Mouse (Mus musculus): ENCODE results near the gene Usp34. TPM values are rescaled to one million over a fixed set of nuclear protein-coding genes. Genes with fewer than 3 reads are reported as not detected.
"Not testable (repeated sequence)": the region's sequence is repeated elsewhere in the genome, so short reads cannot be mapped to it uniquely, and the experiment has no call there.

Usp34 gene
- polyA plus RNA-seq, 1 experiment from 2014 or later, result 7.3 TPM

- Histone ChIP-seq H3K9me3 (replicated peaks; ENCODE audit: control insufficient read depth, low read length) (no peaks in the 10 kb centered on the region), H3K4me3 (ENCODE audit: low read depth, low read length) (peak overlapping the region; percentile 67), H3K4me1 (ENCODE audit: control insufficient read depth, low read depth, low read length) (peaks cover 19% of the 10 kb centered on the region), H3K27ac (ENCODE audit: low read length) (peak overlapping the region; percentile 64; the same call in 1 of the 2 replicates), H3K4me2 (ENCODE audit: low read depth, low read length) (peak overlapping the region; percentile 91), H3K27me3 (ENCODE audit: control insufficient read depth, insufficient read depth, low read depth, low read length) (no peaks in the 10 kb centered on the region), H3K9ac (ENCODE audit: low read depth, low read length) (peak overlapping the region; percentile 67), H3K36me3 (ENCODE audit: control insufficient read depth, insufficient read depth) (peaks cover 4% of the 10 kb centered on the region; the same call in 1 of the 2 replicates)
- 10% methylated on average over 5 of the region's 5 CpGs for WGBS (ENCODE audit: insufficient replicate concordance)
- no peak for ATAC-seq (ENCODE audit: low read depth)
Measured at GRCm38 (mm10) chr11:23498609-23499008, 191.9 kb downstream of the Usp34 start.

DNA sequence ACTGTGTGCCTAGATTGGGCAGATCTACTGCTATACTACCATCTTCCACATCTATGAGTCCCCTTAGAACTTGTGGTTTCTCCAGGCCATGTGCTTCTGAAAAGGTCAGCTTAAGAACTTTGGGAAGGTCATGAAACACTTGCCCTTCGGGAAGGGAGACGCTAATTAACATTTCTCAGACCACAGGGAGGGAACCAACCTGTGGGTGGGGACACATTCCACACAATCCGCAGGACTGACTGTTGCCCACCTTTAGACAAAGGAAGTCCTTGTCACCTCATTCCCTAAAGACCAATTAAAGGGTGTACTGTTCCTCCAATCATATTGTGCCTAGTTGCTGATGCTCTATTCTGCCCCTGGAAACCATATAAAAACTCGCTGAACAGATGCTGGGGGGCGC lies 198.1 kb downstream of the Usp34 start:
- not testable (repeated sequence) for H3K27ac ChIP-seq (ENCODE audit: low read length); H3K4me1 ChIP-seq (ENCODE audit: control insufficient read depth, low read depth, low read length); H3K27me3 ChIP-seq (ENCODE audit: control insufficient read depth, insufficient read depth, low read depth, low read length); H3K9me3 ChIP-seq (replicated peaks; ENCODE audit: control insufficient read depth, low read length); H3K4me3 ChIP-seq (ENCODE audit: low read depth, low read length); ATAC-seq (ENCODE audit: low read depth); H3K9ac ChIP-seq (ENCODE audit: low read depth, low read length); H3K36me3 ChIP-seq (ENCODE audit: control insufficient read depth, insufficient read depth); H3K4me2 ChIP-seq (ENCODE audit: low read depth, low read length)
- WGBS (ENCODE audit: insufficient replicate concordance), result 73% methylated on average over 5 of the region's 5 CpGs

GRCm38 (mm10) chr11:23514785-23515184 lies 208.1 kb downstream of the Usp34 start:
- H3K4me2 ChIP-seq (ENCODE audit: low read depth, low read length); ATAC-seq (ENCODE audit: low read depth); H3K4me1 ChIP-seq (ENCODE audit: control insufficient read depth, low read depth, low read length); H3K4me3 ChIP-seq (ENCODE audit: low read depth, low read length); H3K9me3 ChIP-seq (replicated peaks; ENCODE audit: control insufficient read depth, low read length); H3K27me3 ChIP-seq (ENCODE audit: control insufficient read depth, insufficient read depth, low read depth, low read length); H3K9ac ChIP-seq (ENCODE audit: low read depth, low read length); H3K27ac ChIP-seq (ENCODE audit: low read length); H3K36me3 ChIP-seq (ENCODE audit: control insufficient read depth, insufficient read depth): not testable (repeated sequence)
- WGBS (ENCODE audit: insufficient replicate concordance), result 49% methylated on average over 4 of the region's 4 CpGs

DNA sequence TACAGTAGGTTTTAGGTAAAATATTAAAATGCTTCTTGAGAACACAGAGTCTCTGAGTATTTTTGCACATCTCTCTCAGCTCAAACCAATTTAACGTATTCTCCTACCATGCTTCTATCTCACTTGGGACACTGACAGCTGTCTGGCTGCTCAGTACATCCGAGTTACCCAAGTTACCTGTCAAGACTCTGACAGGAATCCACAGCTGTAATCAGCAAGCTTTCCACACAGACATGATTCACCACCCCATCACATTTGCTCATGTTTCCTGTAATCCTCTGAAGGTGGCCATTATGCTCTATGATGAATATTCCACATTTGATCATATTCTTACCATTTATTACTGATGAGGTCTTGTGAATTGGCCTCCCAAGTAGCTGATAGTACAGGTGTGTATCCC lies 208.6 kb downstream of the Usp34 start:
- ATAC-seq (ENCODE audit: low read depth), result no peak
- H3K9me3 ChIP-seq (replicated peaks; ENCODE audit: control insufficient read depth, low read length), result no peaks in the 10 kb centered on the region
- 65% methylated on average over 2 of the region's 2 CpGs for WGBS (ENCODE audit: insufficient replicate concordance)
- H3K4me2 ChIP-seq (ENCODE audit: low read depth, low read length), result no peak overlapping the region
- H3K4me1 ChIP-seq (ENCODE audit: control insufficient read depth, low read depth, low read length), result no peaks in the 10 kb centered on the region
- no peak overlapping the region for H3K4me3 ChIP-seq (ENCODE audit: low read depth, low read length)
- H3K36me3 ChIP-seq (ENCODE audit: control insufficient read depth, insufficient read depth), result no peaks in the 10 kb centered on the region
- H3K9ac ChIP-seq (ENCODE audit: low read depth, low read length), result no peak overlapping the region
- no peak overlapping the region for H3K27ac ChIP-seq (ENCODE audit: low read length)
- H3K27me3 ChIP-seq (ENCODE audit: control insufficient read depth, insufficient read depth, low read depth, low read length), result no peaks in the 10 kb centered on the region

GRCm38 (mm10) chr11:23518981-23519380 lies 212.3 kb downstream of the Usp34 start:
- Histone ChIP-seq H3K4me1 (ENCODE audit: control insufficient read depth, low read depth, low read length) (no peaks in the 10 kb centered on the region), H3K27ac (ENCODE audit: low read length) (no peak overlapping the region), H3K27me3 (ENCODE audit: control insufficient read depth, insufficient read depth, low read depth, low read length) (no peaks in the 10 kb centered on the region), H3K4me2 (ENCODE audit: low read depth, low read length) (no peak overlapping the region), H3K36me3 (ENCODE audit: control insufficient read depth, insufficient read depth) (no peaks in the 10 kb centered on the region), H3K9ac (ENCODE audit: low read depth, low read length) (no peak overlapping the region), H3K9me3 (replicated peaks; ENCODE audit: control insufficient read depth, low read length) (no peaks in the 10 kb centered on the region), H3K4me3 (ENCODE audit: low read depth, low read length) (no peak overlapping the region)
- WGBS (ENCODE audit: insufficient replicate concordance), result 74% methylated on average over 3 of the region's 3 CpGs
- no peak for ATAC-seq (ENCODE audit: low read depth)

DNA sequence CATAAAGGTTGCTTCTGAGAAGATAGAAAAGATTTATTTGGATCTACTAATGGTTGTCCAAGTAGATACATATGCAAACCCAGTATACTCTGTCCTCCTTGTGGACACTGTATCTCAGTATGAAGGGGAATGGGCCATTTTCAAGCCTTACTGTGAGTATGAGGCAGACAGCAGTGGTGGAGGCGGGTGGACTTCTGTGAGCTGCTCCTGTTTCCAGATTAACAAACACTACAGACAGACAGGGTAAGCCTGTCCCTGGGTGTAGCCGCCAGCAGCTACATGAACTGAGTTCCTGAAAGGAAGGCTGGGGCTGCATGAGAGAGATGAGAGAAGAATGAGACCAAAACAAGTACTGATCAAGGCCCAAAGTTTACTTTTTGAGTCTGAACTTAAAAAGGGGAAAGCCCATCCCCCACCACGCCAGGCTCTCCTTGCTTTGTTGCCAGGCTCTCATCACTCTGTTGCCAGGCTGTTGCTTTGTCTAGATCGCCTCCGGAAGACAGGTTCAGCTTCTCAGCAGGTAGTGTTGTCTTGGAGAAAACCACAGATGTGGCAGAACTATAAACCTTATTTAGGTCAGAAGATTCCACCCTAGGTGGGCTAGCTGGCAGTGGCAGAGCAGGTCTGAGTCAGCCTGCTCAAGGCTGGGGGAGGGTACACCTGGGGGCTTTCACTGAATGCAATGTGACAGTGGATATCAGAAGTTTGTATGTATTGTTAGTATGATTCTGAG lies 213.9 kb downstream of the Usp34 start, which contains the start of gene 1700093K21Rik:
Gene 1700093K21Rik (minus strand): TSS at position 683 of the 733 bp plus-strand sequence.
- no peaks in the 10 kb centered on the region for H3K9me3 ChIP-seq (replicated peaks; ENCODE audit: control insufficient read depth, low read length)
- H3K4me2 ChIP-seq (ENCODE audit: low read depth, low read length), result no peak within 1 kb of the TSS
- no peak within 1 kb of the TSS for H3K27ac ChIP-seq (ENCODE audit: low read length)
- 61% methylated on average over 5 of the region's 5 CpGs for WGBS (ENCODE audit: insufficient replicate concordance)
- no peaks in the 10 kb centered on the region for H3K36me3 ChIP-seq (ENCODE audit: control insufficient read depth, insufficient read depth)
- H3K4me1 ChIP-seq (ENCODE audit: control insufficient read depth, low read depth, low read length), result no peaks in the 10 kb centered on the region
- H3K27me3 ChIP-seq (ENCODE audit: control insufficient read depth, insufficient read depth, low read depth, low read length), result no peaks in the 10 kb centered on the region
- ATAC-seq (ENCODE audit: low read depth), result no peak
- H3K9ac ChIP-seq (ENCODE audit: low read depth, low read length), result no peak within 1 kb of the TSS
- no peak within 1 kb of the TSS for H3K4me3 ChIP-seq (ENCODE audit: low read depth, low read length)

GRCm38 (mm10) chr11:23537446-23537845 lies 230.8 kb downstream of the Usp34 start:
- WGBS (ENCODE audit: insufficient replicate concordance), result 51% methylated on average over 2 of the region's 2 CpGs
- no peak for ATAC-seq (ENCODE audit: low read depth)

More at GRCm38 (mm10) chr11:23537446-23537845, 230.8 kb downstream of the Usp34 start:
- Histone ChIP-seq H3K27me3 (ENCODE audit: control insufficient read depth, insufficient read depth, low read depth, low read length) (no peaks in the 10 kb centered on the region), H3K9me3 (replicated peaks; ENCODE audit: control insufficient read depth, low read length) (no peaks in the 10 kb centered on the region), H3K9ac (ENCODE audit: low read depth, low read length) (no peak overlapping the region), H3K4me1 (ENCODE audit: control insufficient read depth, low read depth, low read length) (no peaks in the 10 kb centered on the region), H3K27ac (ENCODE audit: low read length) (no peak overlapping the region), H3K36me3 (ENCODE audit: control insufficient read depth, insufficient read depth) (no peaks in the 10 kb centered on the region), H3K4me2 (ENCODE audit: low read depth, low read length) (no peak overlapping the region), H3K4me3 (ENCODE audit: low read depth, low read length) (no peak overlapping the region)

Small RNAs within 50 kb of the gene (microRNA-seq; reads per million reads assigned to microRNA genes)
- not detected for gene Gm47279

Other genes starting within 250 kb of the Usp34 start
- gene Xpo1, start 50.9 kb upstream of the Usp34 start, polyA plus RNA-seq (2015; fragmentation: Nextera tagmentation; extraction: Ambion mirVana), result 33.0 and 36.3 TPM in 2 replicates
- 23.7 and 25.5 TPM in 2 replicates for gene Ahsa2, start 191.1 kb downstream of the Usp34 start, polyA plus RNA-seq (2015; fragmentation: Nextera tagmentation; extraction: Ambion mirVana)
- not detected in 2 replicates for gene 1700093K21Rik, start 214.3 kb downstream of the Usp34 start, polyA plus RNA-seq (2015; fragmentation: Nextera tagmentation; extraction: Ambion mirVana)

Data from liver, embryonic 16.5 days (tissue).